Mouse (Mus musculus) liver, embryonic 11.5 days (tissue): ENCODE measurements at regions not wholly inside any gene's neighbourhood (a gene's known extent, or its start where the extent isn't known, plus 50 kb on each side); places are given as distances from the start of the nearest gene placed in this dataset.

Experiments
- ATAC-seq: fragments of 200-750 bp; cut with Nextera tagmentation; replicated peaks from 2 replicates; pipeline ENCODE4 v1.8.0; 2017; ENCODE audit warnings: moderate number of reproducible peaks, mild to moderate bottlenecking, moderate TSS enrichment, moderate library complexity; ENCODE audit not compliant: low FRiP score
- DNase-seq: peaks from one replicate; pipeline ENCODE4 v3.0.0-alpha.2; 2017; ENCODE audit warnings: low spot score
- H3K27ac ChIP-seq: fragments of 300-500 bp; sonication (generic); 2 replicates; pipeline ENCODE4 v1.5.1; 2014; ENCODE audit warnings: mild to moderate bottlenecking, low read depth, low read length, control low read depth
- H3K27me3 ChIP-seq: fragments of 300-500 bp; sonication (generic); replicated peaks from 2 replicates; pipeline ENCODE4 v1.6.1; 2014; ENCODE audit warnings: low read length, mixed read lengths; ENCODE audit not compliant: control insufficient read depth, insufficient read depth
- H3K36me3 ChIP-seq: fragments of 300-500 bp; sonication (generic); 2 replicates; pipeline ENCODE4 v1.6.1; 2014; ENCODE audit warnings: mild to moderate bottlenecking, low read length, moderate library complexity, mixed read lengths; ENCODE audit not compliant: control insufficient read depth, insufficient read depth
- H3K4me1 ChIP-seq: fragments of 300-500 bp; sonication (generic); replicated peaks from 2 replicates; pipeline ENCODE4 v1.6.1; 2014; ENCODE audit warnings: low read length, mixed read lengths; ENCODE audit not compliant: control insufficient read depth, insufficient read depth
- H3K4me2 ChIP-seq: fragments of 300-500 bp; sonication (generic); 2 replicates; pipeline ENCODE4 v1.6.1; 2014; ENCODE audit warnings: mild to moderate bottlenecking, control low read depth, moderate library complexity
- H3K4me3 ChIP-seq: fragments of 300-500 bp; sonication (generic); 2 replicates; pipeline ENCODE4 v1.5.1; 2014; ENCODE audit warnings: low read depth, low read length, control low read depth
- H3K9ac ChIP-seq: fragments of 300-500 bp; sonication (generic); 2 replicates; pipeline ENCODE4 v1.6.1; 2014; ENCODE audit warnings: low read depth, low read length, control low read depth
- H3K9me3 ChIP-seq: fragments of 300-500 bp; sonication (generic); 2 replicates; pipeline ENCODE4 v1.6.1; 2016; ENCODE audit warnings: low read length, inconsistent platforms, mixed read lengths; ENCODE audit not compliant: control insufficient read depth
- WGBS: fragments of 180-500 bp; shearing (Covaris S2); extraction: QIAGEN DNeasy Blood & Tissue Kit; methylation state at CpG from one replicate; pipeline ENCODE4 v1.1.7; 2014; 5-methylcytosine and 5-hydroxymethylcytosine counted together

DNA sequence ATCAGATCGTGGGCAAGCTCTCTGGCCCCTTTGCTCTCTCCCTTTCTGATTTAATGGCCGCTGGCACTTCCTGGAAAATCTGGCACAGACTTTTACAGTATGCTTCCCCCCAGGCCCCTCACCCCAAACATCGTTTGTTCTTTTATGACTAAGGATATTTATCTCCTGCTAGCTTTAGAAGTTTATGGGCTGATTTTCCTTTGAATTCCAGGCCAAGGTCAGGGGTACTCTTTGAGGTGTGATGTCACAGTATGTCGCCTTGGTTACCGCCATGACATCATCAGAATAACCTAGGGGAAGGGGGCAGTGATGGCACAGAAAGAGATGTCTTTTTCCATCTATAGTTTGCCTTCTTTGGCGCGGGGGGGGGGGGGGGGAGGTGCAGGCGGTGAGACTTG lies 73.5 kb upstream of the Tbx3 start:
- Histone ChIP-seq H3K4me1 (no peaks in the 10 kb centered on the region), H3K9ac (no peak overlapping the region), H3K27ac (no peak overlapping the region), H3K9me3 (no peaks in the 10 kb centered on the region), H3K36me3 (no peaks in the 10 kb centered on the region), H3K4me2 (no peak overlapping the region), H3K27me3 (no peaks in the 10 kb centered on the region), H3K4me3 (no peak overlapping the region)
- WGBS: 66% methylated on average over 8 of the region's 8 CpGs
- no peak for ATAC-seq
- DNase-seq: no peak

- no peaks in the 10 kb centered on the region for H3K36me3 ChIP-seq
- no peak overlapping the region for H3K4me3 ChIP-seq
- H3K27ac ChIP-seq: no peak overlapping the region
- no peaks in the 10 kb centered on the region for H3K27me3 ChIP-seq
- 73% methylated on average over 3 of the region's 3 CpGs for WGBS
- H3K4me1 ChIP-seq: no peaks in the 10 kb centered on the region
- no peak overlapping the region for H3K9ac ChIP-seq
- ATAC-seq (no peak), DNase-seq (no peak)
- H3K4me2 ChIP-seq: no peak overlapping the region
- H3K9me3 ChIP-seq: no peaks in the 10 kb centered on the region
Measured at GRCm38 (mm10) chr5:119597530-119597929, 72.9 kb upstream of the Tbx3 start.

DNA sequence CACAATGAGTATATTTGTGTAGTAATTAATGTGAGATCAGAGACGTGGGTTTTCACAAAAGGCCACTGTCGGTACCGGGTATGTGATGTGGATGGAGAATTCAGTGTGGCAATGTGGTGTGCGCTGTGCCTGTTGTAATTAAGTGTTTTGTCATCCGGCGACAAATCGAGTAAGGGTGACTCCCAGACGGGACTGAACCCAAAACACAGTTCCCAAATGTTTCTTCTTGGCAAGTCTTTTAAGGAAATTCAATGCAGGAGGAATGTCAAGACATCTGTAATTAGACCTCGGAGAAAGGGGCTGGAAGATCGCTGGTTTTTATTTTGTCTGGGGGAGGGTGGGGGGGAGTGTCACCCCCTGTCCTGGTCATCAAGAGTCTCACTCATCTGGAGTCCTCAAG lies 72.3 kb upstream of the Tbx3 start:
- Histone ChIP-seq H3K4me1 (no peaks in the 10 kb centered on the region), H3K9me3 (peaks cover 2% of the 10 kb centered on the region; the same call in 1 of the 2 replicates), H3K4me3 (no peak overlapping the region), H3K27me3 (no peaks in the 10 kb centered on the region), H3K36me3 (no peaks in the 10 kb centered on the region), H3K27ac (no peak overlapping the region), H3K9ac (no peak overlapping the region), H3K4me2 (no peak overlapping the region)
- 76% methylated on average over 10 of the region's 10 CpGs for WGBS
- no peak for DNase-seq
- no peak for ATAC-seq

- Histone ChIP-seq H3K9ac (no peak overlapping the region), H3K27ac (no peak overlapping the region), H3K36me3 (no peaks in the 10 kb centered on the region), H3K4me1 (no peaks in the 10 kb centered on the region), H3K4me3 (no peak overlapping the region), H3K27me3 (no peaks in the 10 kb centered on the region), H3K4me2 (no peak overlapping the region), H3K9me3 (peaks cover 2% of the 10 kb centered on the region; the same call in 1 of the 2 replicates)
- DNase-seq: no peak
- WGBS: 89% methylated on average over 5 of the region's 5 CpGs
- no peak for ATAC-seq
Measured at GRCm38 (mm10) chr5:119601390-119601789, 69.1 kb upstream of the Tbx3 start.

DNA sequence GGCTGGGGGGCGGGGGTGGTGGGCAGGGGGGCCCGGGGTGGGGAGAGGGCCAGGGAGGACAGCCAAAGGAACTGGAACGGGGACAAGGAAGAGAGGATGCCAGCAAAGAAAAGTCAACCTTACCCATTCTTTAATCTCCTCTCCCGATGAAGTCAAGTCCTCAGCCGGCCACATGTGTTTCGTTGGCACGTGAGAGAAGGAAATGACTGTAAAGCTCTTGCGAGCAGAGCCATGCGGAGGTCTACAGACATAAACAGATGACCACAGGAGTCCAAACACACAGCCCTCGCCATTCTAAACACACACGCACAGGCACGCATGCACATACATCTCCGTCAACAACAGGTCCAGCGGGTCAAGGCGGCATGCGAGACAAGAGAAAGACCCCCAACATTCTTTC lies 68.5 kb upstream of the Tbx3 start:
- H3K4me2 ChIP-seq: no peak overlapping the region
- DNase-seq: no peak

GRCm38 (mm10) chr5:119605444-119605843 lies 65.0 kb upstream of the Tbx3 start:
- peaks cover 2% of the 10 kb centered on the region; the same call in 1 of the 2 replicates for H3K9me3 ChIP-seq
- no peaks in the 10 kb centered on the region; the same call in 1 of the 2 replicates for H3K27me3 ChIP-seq
- H3K36me3 ChIP-seq: no peaks in the 10 kb centered on the region
- ATAC-seq: no peak
- no peak overlapping the region for H3K9ac ChIP-seq
- H3K4me2 ChIP-seq: no peak overlapping the region
- DNase-seq: no peak
- no peak overlapping the region for H3K4me3 ChIP-seq
- no peak overlapping the region for H3K27ac ChIP-seq
- 77% methylated on average over 7 of the region's 7 CpGs for WGBS
- no peaks in the 10 kb centered on the region for H3K4me1 ChIP-seq

More for the DNA sequence above, 68.5 kb upstream of the Tbx3 start:
- no peaks in the 10 kb centered on the region for H3K4me1 ChIP-seq
- H3K36me3 ChIP-seq: no peaks in the 10 kb centered on the region
- 83% methylated on average over 16 of the region's 16 CpGs for WGBS
- ATAC-seq: no peak
- no peaks in the 10 kb centered on the region for H3K27me3 ChIP-seq
- H3K9ac ChIP-seq: no peak overlapping the region
- no peak overlapping the region for H3K27ac ChIP-seq
- H3K4me3 ChIP-seq: no peak overlapping the region
- H3K9me3 ChIP-seq: peaks cover 2% of the 10 kb centered on the region; the same call in 1 of the 2 replicates

GRCm38 (mm10) chr5:119613413-119613812 lies 57.1 kb upstream of the Tbx3 start:
- ATAC-seq (no peak), DNase-seq (no peak)
- Histone ChIP-seq H3K27ac (no peak overlapping the region), H3K9ac (no peak overlapping the region), H3K9me3 (no peaks in the 10 kb centered on the region), H3K36me3 (no peaks in the 10 kb centered on the region), H3K4me2 (no peak overlapping the region), H3K27me3 (no peaks in the 10 kb centered on the region), H3K4me1 (peaks cover 2% of the 10 kb centered on the region; the same call in 1 of the 2 replicates), H3K4me3 (no peak overlapping the region)
- 28% methylated on average over 6 of the region's 6 CpGs for WGBS

DNA sequence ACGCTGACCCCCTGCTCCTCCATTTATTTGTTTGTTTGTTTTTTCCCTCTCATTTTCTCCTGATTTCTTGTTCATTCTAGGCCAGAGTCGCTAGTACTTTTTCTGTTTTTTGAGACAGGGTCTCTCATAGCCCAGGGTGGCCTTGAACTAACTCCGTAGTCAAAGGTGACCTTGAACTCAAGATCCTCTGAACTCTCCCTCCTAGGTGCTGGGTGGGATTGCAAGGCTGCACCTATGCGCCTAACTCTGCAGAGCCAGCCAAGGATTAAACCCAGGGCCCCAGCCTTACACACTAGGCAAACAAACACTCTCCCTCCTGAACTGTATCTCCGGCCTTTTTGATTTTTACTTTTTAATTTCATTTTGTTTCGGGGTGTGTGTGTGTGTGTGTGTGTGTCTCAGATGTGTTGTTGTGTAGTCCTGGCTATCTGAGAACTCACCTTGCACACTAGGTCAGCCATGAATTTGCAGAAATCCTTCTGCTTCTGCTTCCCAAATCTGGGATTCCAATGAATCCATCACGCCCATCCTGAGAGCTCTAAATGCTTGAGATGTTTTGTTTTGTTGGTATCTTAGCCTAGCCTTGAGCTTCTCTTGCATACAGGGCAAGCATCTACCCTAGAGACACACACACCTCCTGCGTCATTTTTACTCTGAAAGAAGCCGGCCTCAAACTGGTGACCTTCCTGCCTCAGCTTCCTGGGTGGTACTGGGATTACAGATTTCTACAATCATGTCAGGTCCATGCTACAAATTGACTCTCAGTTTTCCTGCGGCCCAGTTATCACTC lies 56.3 kb upstream of the Tbx3 start:
- no peaks in the 10 kb centered on the region for H3K36me3 ChIP-seq
- no peak overlapping the region for H3K4me2 ChIP-seq
- WGBS: 75% methylated on average over 10 of the region's 10 CpGs
- peaks cover 2% of the 10 kb centered on the region; the same call in 1 of the 2 replicates for H3K4me1 ChIP-seq
- no peak overlapping the region for H3K27ac ChIP-seq
- no peak overlapping the region for H3K4me3 ChIP-seq
- no peak overlapping the region for H3K9ac ChIP-seq
- no peak for ATAC-seq
- no peaks in the 10 kb centered on the region for H3K9me3 ChIP-seq
- H3K27me3 ChIP-seq: no peaks in the 10 kb centered on the region
- no peak for DNase-seq

GRCm38 (mm10) chr5:119615681-119616080 lies 54.8 kb upstream of the Tbx3 start:
- Histone ChIP-seq H3K4me3 (no peak overlapping the region), H3K9me3 (no peaks in the 10 kb centered on the region), H3K9ac (no peak overlapping the region), H3K27me3 (no peaks in the 10 kb centered on the region), H3K36me3 (no peaks in the 10 kb centered on the region), H3K27ac (no peak overlapping the region), H3K4me1 (peaks cover 2% of the 10 kb centered on the region; the same call in 1 of the 2 replicates), H3K4me2 (no peak overlapping the region)
- DNase-seq (no peak), ATAC-seq (no peak)
- 36% methylated on average over 5 of the region's 5 CpGs for WGBS
